Mouse (Mus musculus) kidney, embryonic 16.5 days (tissue): ENCODE results near the gene Cdkal1. TPM values are rescaled to one million over a fixed set of nuclear protein-coding genes. Genes with fewer than 3 reads are reported as not detected.

ENCODE experiments used
- ATAC-seq: fragments of 200-750 bp; cut with Nextera tagmentation; 2 replicates; pipeline ENCODE4 v1.8.0; 2017; ENCODE audit warnings: moderate TSS enrichment; ENCODE audit not compliant: low FRiP score, low TSS enrichment
- H3K27ac ChIP-seq: fragments of 300-500 bp; sonication (generic); 2 replicates; pipeline ENCODE4 v1.5.1; 2014; ENCODE audit warnings: low read length
- H3K27me3 ChIP-seq: fragments of 300-500 bp; sonication (generic); 2 replicates; pipeline ENCODE4 v1.6.1; 2014; ENCODE audit warnings: low read length, control low read depth, mixed read lengths; ENCODE audit not compliant: insufficient read depth
- H3K36me3 ChIP-seq: fragments of 300-500 bp; sonication (generic); 2 replicates; pipeline ENCODE4 v1.6.1; 2014; ENCODE audit warnings: low read length, control low read depth, mixed read lengths; ENCODE audit not compliant: insufficient read depth
- H3K4me1 ChIP-seq: fragments of 300-500 bp; sonication (generic); 2 replicates; pipeline ENCODE4 v1.6.1; 2014; ENCODE audit warnings: low read length, control low read depth, mixed read lengths; ENCODE audit not compliant: insufficient read depth
- H3K4me2 ChIP-seq: fragments of 300-500 bp; sonication (generic); replicated peaks from 2 replicates; pipeline ENCODE4 v1.6.1; 2014; ENCODE audit warnings: low read depth, low read length
- H3K4me3 ChIP-seq: fragments of 300-500 bp; sonication (generic); 2 replicates; pipeline ENCODE4 v1.5.1; 2014; ENCODE audit warnings: mild to moderate bottlenecking, low read length
- H3K9ac ChIP-seq: fragments of 300-500 bp; sonication (generic); replicated peaks from 2 replicates; pipeline ENCODE4 v1.6.1; 2014; ENCODE audit warnings: low read length
- H3K9me3 ChIP-seq: fragments of 300-500 bp; sonication (generic); 2 replicates; pipeline ENCODE4 v1.6.1; 2016; ENCODE audit warnings: low read length, control low read depth
- WGBS: fragments of 180-500 bp; shearing (Covaris S2); extraction: QIAGEN DNeasy Blood & Tissue Kit; methylation state at CpG from one replicate; pipeline ENCODE4 v1.1.7; 2014; 5-methylcytosine and 5-hydroxymethylcytosine counted together
- polyA plus RNA-seq: library from polyadenylated mRNA; unstranded; fragments of >200 nt; fragmentation: Nextera tagmentation; extraction: Ambion mirVana; gene quantifications from 2 replicates; pipeline ENCODE4 v1.2.1, GENCODE M21; 2015

Gene Cdkal1
- polyA plus RNA-seq, 1 experiment from 2014 or later = 31.3 TPM

DNA sequence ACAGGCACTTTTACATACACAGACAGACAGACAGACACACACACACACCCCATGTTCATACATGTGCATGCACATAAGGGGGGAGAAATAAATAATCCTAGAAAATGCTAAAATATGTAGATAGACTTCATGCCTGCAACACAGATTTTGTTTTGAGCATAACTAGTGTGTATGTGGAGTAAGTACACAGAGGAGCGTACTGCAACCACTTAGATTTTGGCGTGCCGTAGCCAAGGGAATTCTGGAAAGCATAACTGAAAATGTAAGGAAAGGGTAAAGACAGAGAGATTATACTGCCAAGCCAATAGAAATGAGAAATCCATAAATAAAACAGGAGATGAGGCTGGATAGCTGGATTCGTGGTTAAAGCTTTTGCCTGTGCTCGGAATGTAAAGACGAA lies 55.4 kb downstream of the Cdkal1 start:
- ATAC-seq = no peak
- peaks cover 4% of the 10 kb centered on the region; the same call in 1 of the 2 replicates for H3K4me1 ChIP-seq
- H3K36me3 ChIP-seq = no peaks in the 10 kb centered on the region
- no peak overlapping the region for H3K4me2 ChIP-seq
- no peak overlapping the region for H3K9ac ChIP-seq
- H3K4me3 ChIP-seq = no peak overlapping the region
- no peaks in the 10 kb centered on the region for H3K9me3 ChIP-seq
- no peaks in the 10 kb centered on the region for H3K27me3 ChIP-seq
- 95% methylated on average over 6 of the region's 6 CpGs for WGBS
- H3K27ac ChIP-seq = no peak overlapping the region

DNA sequence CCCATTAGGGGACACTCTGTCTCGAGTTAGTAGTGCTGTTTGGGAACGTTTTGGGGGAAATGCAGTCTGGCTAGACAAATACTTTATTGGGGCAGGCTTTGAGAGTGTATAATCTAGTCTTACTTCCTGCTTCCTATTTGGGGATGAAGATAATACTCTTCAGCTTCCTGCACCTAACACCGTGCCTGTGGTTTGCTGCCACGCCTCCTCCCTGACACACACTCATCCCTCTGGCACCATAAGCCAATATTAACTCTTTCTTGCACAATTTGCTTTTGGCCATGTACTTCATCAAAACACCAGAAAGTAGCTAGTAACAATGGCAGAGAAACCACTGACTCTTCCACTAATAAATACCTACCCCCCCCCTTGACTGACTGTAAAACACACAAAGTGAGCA lies 63.4 kb downstream of the Cdkal1 start:
- ATAC-seq = no peak
- H3K4me2 ChIP-seq = no peak overlapping the region
- no peaks in the 10 kb centered on the region for H3K36me3 ChIP-seq
- H3K4me1 ChIP-seq = peaks cover 3% of the 10 kb centered on the region; the same call in 1 of the 2 replicates
- no peak overlapping the region for H3K27ac ChIP-seq
- 47% methylated on average over 4 of the region's 4 CpGs for WGBS
- no peak overlapping the region for H3K4me3 ChIP-seq
- no peak overlapping the region for H3K9ac ChIP-seq
- no peaks in the 10 kb centered on the region for H3K27me3 ChIP-seq
- H3K9me3 ChIP-seq = no peaks in the 10 kb centered on the region

DNA sequence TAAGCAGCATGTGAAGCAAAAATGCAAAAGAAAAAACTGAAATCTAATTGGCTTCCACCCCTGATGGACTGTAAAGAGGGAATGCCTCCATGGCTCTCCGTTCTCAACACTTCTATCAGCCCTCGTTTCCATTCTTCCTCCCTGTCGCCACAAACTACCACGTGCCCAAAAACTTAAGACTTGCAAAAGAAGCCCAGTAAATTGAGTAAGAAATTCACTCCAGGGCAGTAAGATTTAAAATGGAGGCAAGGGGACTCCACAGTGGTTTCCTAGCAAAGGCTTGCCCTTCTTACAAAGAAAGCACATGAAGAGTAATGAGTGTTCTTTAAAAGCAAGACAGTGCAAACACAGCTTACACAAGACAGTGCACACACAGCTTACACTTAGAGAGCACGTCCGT lies 64.0 kb downstream of the Cdkal1 start:
- no peak for ATAC-seq
- no peaks in the 10 kb centered on the region for H3K9me3 ChIP-seq
- 81% methylated on average over 6 of the region's 6 CpGs for WGBS
- H3K4me2 ChIP-seq = no peak overlapping the region
- no peaks in the 10 kb centered on the region for H3K36me3 ChIP-seq
- no peak overlapping the region for H3K9ac ChIP-seq
- H3K4me1 ChIP-seq = peaks cover 5% of the 10 kb centered on the region; the same call in 1 of the 2 replicates
- H3K27me3 ChIP-seq = no peaks in the 10 kb centered on the region
- H3K4me3 ChIP-seq = no peak overlapping the region
- H3K27ac ChIP-seq = no peak overlapping the region

DNA sequence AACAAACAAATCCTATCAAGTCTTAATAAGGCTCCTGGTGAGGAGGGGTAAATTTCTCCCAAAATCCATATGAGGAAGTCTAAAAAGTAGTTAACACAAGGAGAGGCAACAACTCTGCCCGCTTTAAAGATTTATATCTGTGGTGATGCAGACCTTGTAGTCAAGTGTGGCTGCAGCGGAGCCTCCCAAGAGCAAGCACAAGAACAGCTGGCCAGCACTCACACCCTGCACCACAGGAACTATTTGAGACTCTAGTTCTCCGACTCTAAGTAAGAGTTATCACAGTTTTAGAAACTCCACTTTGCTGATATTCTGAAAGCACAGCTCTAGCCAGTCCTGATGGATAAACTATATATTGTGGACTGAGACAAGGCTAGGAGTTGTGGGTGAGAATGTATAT lies 68.5 kb downstream of the Cdkal1 start:
- Histone ChIP-seq H3K4me1 (peaks cover 5% of the 10 kb centered on the region; the same call in 1 of the 2 replicates), H3K27ac (no peak overlapping the region), H3K4me3 (no peak overlapping the region), H3K9me3 (no peaks in the 10 kb centered on the region), H3K9ac (no peak overlapping the region), H3K4me2 (no peak overlapping the region), H3K27me3 (no peaks in the 10 kb centered on the region), H3K36me3 (no peaks in the 10 kb centered on the region)
- ATAC-seq = no peak
- WGBS = 36% methylated on average over 3 of the region's 3 CpGs

DNA sequence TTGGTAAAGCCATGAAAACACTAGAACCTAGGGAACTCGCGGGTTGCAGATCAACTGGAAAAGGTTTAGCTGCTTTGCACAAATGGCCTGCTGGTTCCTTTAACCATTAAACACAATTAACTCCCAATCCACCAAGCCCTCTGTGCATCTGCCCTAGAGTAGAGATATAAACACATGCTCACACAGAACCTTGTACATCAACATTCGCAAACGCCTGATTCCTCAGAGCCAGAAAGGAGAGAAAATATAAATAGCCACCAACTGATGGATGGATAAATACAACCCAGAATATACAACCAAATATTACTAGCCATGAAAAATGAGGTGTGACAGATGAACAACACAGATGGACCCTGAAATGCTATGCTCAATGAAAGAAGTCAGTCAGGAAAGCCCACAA lies 70.6 kb downstream of the Cdkal1 start:
- H3K9ac ChIP-seq = no peak overlapping the region
- H3K9me3 ChIP-seq = no peaks in the 10 kb centered on the region
- no peak overlapping the region for H3K4me3 ChIP-seq
- H3K27me3 ChIP-seq = no peaks in the 10 kb centered on the region
- no peak for ATAC-seq
- WGBS = 83% methylated on average over 4 of the region's 4 CpGs
- no peak overlapping the region for H3K4me2 ChIP-seq
- no peaks in the 10 kb centered on the region for H3K36me3 ChIP-seq
- H3K4me1 ChIP-seq = peaks cover 13% of the 10 kb centered on the region
- H3K27ac ChIP-seq = no peak overlapping the region

DNA sequence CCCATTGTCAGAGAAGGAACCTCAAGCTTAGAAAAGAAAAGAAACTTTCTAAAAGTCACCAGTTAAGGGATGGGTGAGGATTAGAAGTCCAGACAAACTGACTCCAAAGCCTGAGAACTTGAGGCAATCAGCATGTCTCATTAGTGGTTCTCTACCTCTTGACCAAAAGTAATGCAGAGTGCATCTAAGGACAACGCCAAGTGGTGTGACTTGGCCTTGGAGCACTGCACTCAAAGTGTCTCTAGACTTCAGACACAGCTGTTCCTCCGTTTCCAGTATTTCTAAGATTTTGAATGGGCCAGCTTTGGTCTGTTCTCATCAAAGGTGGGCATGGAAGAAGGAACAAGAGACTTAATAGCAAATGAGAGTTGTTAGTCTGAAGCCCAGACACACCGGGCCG lies 74.1 kb downstream of the Cdkal1 start:
- no peak overlapping the region for H3K4me3 ChIP-seq
- H3K4me1 ChIP-seq = peaks cover 11% of the 10 kb centered on the region
- H3K9ac ChIP-seq = no peak overlapping the region
- H3K4me2 ChIP-seq = no peak overlapping the region
- WGBS = 80% methylated on average over 4 of the region's 4 CpGs
- H3K36me3 ChIP-seq = no peaks in the 10 kb centered on the region
- no peak for ATAC-seq
- peak overlapping the region; percentile 71 for H3K27ac ChIP-seq
- no peaks in the 10 kb centered on the region for H3K9me3 ChIP-seq
- H3K27me3 ChIP-seq = no peaks in the 10 kb centered on the region

DNA sequence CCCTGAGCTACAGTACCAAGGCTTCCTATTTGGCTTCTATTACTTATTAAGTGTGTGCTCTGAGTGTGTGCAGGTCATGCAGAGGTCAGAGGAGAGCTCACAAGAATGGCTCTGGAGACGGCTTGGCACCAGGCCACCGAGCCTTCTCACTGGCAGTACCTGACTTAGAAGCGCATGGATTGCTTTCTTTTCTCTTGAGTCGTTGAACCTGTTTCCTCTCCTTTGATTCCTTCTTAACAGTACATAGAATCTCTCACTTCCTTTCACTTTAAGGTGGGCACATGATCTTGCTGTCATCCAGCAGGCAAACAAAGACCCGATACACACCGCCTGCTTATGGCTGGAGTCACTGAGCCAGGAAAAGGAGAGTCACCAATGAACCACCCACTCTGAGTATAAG lies 74.8 kb downstream of the Cdkal1 start:
- no peak overlapping the region for H3K9ac ChIP-seq
- H3K4me3 ChIP-seq = no peak overlapping the region
- H3K27ac ChIP-seq = peak overlapping the region; percentile 71
- 30% methylated on average over 6 of the region's 6 CpGs for WGBS
- H3K27me3 ChIP-seq = no peaks in the 10 kb centered on the region
- H3K4me2 ChIP-seq = no peak overlapping the region
- H3K36me3 ChIP-seq = no peaks in the 10 kb centered on the region
- peaks cover 17% of the 10 kb centered on the region for H3K4me1 ChIP-seq
- H3K9me3 ChIP-seq = no peaks in the 10 kb centered on the region
- peak; percentile 79 for ATAC-seq

DNA sequence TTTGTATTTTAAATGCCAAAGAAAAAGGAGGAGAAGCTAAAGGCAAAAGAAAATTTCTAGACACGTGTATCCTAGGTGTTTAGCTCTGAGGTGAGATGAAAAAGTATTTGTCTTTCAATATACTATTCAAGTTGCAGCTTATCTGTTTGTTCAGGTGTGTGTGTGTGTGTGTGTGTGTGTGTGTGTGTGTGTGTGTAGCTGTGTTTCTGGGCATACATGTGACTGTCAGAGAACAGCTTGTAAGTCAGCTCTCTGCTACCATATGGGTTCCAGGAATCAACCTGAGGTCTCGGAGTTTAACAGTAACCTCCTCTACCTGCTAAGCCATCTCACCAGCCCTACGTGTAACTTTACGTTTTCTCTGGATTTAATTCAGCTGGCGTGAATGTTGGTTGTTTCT lies 76.0 kb downstream of the Cdkal1 start:
- no peak overlapping the region for H3K9ac ChIP-seq
- H3K27me3 ChIP-seq = no peaks in the 10 kb centered on the region
- H3K36me3 ChIP-seq = no peaks in the 10 kb centered on the region
- H3K4me1 ChIP-seq = peaks cover 20% of the 10 kb centered on the region
- no peaks in the 10 kb centered on the region for H3K9me3 ChIP-seq
- H3K4me3 ChIP-seq = no peak overlapping the region
- ATAC-seq = no peak
- WGBS = 82% methylated on average over 5 of the region's 5 CpGs
- no peak overlapping the region for H3K27ac ChIP-seq
- H3K4me2 ChIP-seq = no peak overlapping the region

DNA sequence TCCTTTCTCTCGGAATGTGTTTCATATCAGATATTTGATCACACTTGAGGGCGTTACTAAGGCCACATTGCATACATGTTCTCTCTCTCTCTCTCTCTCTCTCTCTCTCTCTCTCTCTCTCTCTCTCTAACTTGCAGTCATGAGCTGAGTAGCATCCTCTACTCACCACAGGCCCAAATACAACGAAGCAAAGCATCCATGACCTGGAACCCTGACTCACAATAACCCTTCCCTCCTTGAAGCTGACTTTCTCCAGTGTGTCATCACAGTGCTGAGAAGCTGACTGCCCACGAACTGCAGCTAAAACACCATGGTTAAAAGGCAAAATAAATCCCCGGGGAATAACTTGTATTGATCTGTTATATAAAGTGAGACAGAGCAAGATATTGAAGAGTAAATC lies 76.4 kb downstream of the Cdkal1 start:
- Histone ChIP-seq H3K4me1 (peaks cover 20% of the 10 kb centered on the region), H3K4me2 (no peak overlapping the region), H3K27ac (no peak overlapping the region), H3K9ac (no peak overlapping the region), H3K9me3 (no peaks in the 10 kb centered on the region), H3K27me3 (no peaks in the 10 kb centered on the region), H3K36me3 (no peaks in the 10 kb centered on the region), H3K4me3 (no peak overlapping the region)
- 64% methylated on average over 5 of the region's 5 CpGs for WGBS
- ATAC-seq = no peak

DNA sequence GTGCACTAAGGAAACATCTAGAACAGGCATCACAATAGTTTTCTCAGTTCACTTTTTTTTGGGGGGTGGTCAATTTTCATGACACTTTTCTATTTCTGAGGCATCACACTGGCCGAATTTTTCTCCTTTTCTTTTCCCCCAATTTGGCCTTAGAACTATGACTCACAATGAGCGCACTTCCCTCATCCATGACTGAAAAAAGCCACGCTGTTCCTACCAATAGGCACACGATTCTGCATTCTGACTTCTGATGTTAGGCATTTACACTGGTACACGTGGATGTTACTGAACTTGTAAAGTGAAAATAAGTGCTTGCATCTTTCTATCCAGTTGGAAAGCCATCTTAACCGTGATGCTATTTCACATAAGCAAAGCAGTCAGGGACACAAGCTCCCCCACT lies 77.3 kb downstream of the Cdkal1 start:
- Histone ChIP-seq H3K4me2 (no peak overlapping the region), H3K27me3 (no peaks in the 10 kb centered on the region), H3K27ac (no peak overlapping the region), H3K4me1 (peaks cover 28% of the 10 kb centered on the region), H3K4me3 (no peak overlapping the region), H3K36me3 (no peaks in the 10 kb centered on the region), H3K9ac (no peak overlapping the region), H3K9me3 (no peaks in the 10 kb centered on the region)
- no peak for ATAC-seq
- 85% methylated on average over 6 of the region's 6 CpGs for WGBS
